Mouse (Mus musculus) erythroblast, embryonic 14.5 days (primary cell): ENCODE measurements around the gene Bcat2. TPM values are rescaled to one million over a fixed set of nuclear protein-coding genes. Genes with fewer than 3 reads are reported as not detected.

ENCODE experiments used
- H3K27me3 ChIP-seq: 2 replicates; pipeline ENCODE4 v1.6.1; 2012; ENCODE audit warnings: inconsistent platforms; ENCODE audit not compliant: control insufficient read depth
- H3K36me3 ChIP-seq: 2 replicates; pipeline ENCODE4 v1.6.1; 2012; ENCODE audit warnings: mild to moderate bottlenecking, inconsistent platforms; ENCODE audit not compliant: control insufficient read depth
- H3K4me1 ChIP-seq: 2 replicates; pipeline ENCODE4 v1.6.1; 2012; ENCODE audit warnings: inconsistent platforms; ENCODE audit not compliant: control insufficient read depth
- H3K4me3 ChIP-seq: replicated peaks from 2 replicates; pipeline ENCODE3; 2012; ENCODE audit warnings: moderate library complexity, mild to moderate bottlenecking, inconsistent platforms
- H3K9me3 ChIP-seq: 2 replicates; pipeline ENCODE4 v1.6.1; 2012; ENCODE audit warnings: low read length, inconsistent platforms, mixed read lengths; ENCODE audit not compliant: control insufficient read depth
- GATA1 ChIP-seq: IDR thresholded peaks from 2 replicates; pipeline ENCODE4 v1.6.1; 2012; ENCODE audit warnings: low read length, inconsistent platforms, mixed read lengths
- TAL1 ChIP-seq: IDR thresholded peaks from 3 replicates; pipeline ENCODE4 v1.6.1; 2012; ENCODE audit warnings: low read length, inconsistent platforms, mixed read lengths
- polyA plus RNA-seq: library from polyadenylated mRNA; stranded (reverse); fragments of >175 nt; gene quantifications from 2 replicates; pipeline ENCODE4 v1.2.3, GENCODE M21; 2012

Gene Bcat2
- polyA plus RNA-seq, 1 experiment = 1.1 TPM

- Histone ChIP-seq H3K27me3 (no peaks in the 10 kb centered on the region), H3K9me3 (no peaks in the 10 kb centered on the region), H3K4me1 (peaks cover 11% of the 10 kb centered on the region), H3K36me3 (peaks cover 1% of the 10 kb centered on the region), H3K4me3 (no peak overlapping the region)
- no peak for TF ChIP-seq GATA1
- no peak for TF ChIP-seq TAL1
These were observed 23.3 kb downstream of the Bcat2 start for GRCm38 (mm10) chr7:45593118-45593815.

- Histone ChIP-seq H3K4me3 (no peak overlapping the region), H3K27me3 (no peaks in the 10 kb centered on the region), H3K9me3 (no peaks in the 10 kb centered on the region), H3K36me3 (no peaks in the 10 kb centered on the region), H3K4me1 (peaks cover 2% of the 10 kb centered on the region)
- no peak for TF ChIP-seq TAL1
- no peak for TF ChIP-seq GATA1
These were observed 25.2 kb downstream of the Bcat2 start for GRCm38 (mm10) chr7:45595176-45595575.

- TF ChIP-seq TAL1 = no peak
- no peak for TF ChIP-seq GATA1
- no peak overlapping the region for H3K4me3 ChIP-seq
- H3K9me3 ChIP-seq = no peaks in the 10 kb centered on the region
- H3K27me3 ChIP-seq = no peaks in the 10 kb centered on the region
- H3K4me1 ChIP-seq = peaks cover 2% of the 10 kb centered on the region
- H3K36me3 ChIP-seq = no peaks in the 10 kb centered on the region
These were observed 26.2 kb downstream of the Bcat2 start for GRCm38 (mm10) chr7:45596107-45596506.

- no peaks in the 10 kb centered on the region for H3K27me3 ChIP-seq
- no peak overlapping the region for H3K4me3 ChIP-seq
- no peaks in the 10 kb centered on the region for H3K36me3 ChIP-seq
- no peaks in the 10 kb centered on the region for H3K9me3 ChIP-seq
- H3K4me1 ChIP-seq = peaks cover 2% of the 10 kb centered on the region
- no peak for TF ChIP-seq GATA1
- no peak for TF ChIP-seq TAL1
These were observed 27.1 kb downstream of the Bcat2 start for GRCm38 (mm10) chr7:45597013-45597412.

- Histone ChIP-seq H3K4me1 (peaks cover 2% of the 10 kb centered on the region), H3K36me3 (no peaks in the 10 kb centered on the region), H3K27me3 (no peaks in the 10 kb centered on the region), H3K4me3 (no peak overlapping the region), H3K9me3 (no peaks in the 10 kb centered on the region)
- TF ChIP-seq GATA1 = no peak
- TF ChIP-seq TAL1 = no peak
These were observed 27.6 kb downstream of the Bcat2 start for GRCm38 (mm10) chr7:45597527-45597926.

- no peaks in the 10 kb centered on the region for H3K9me3 ChIP-seq
- no peak overlapping the region for H3K4me3 ChIP-seq
- TF ChIP-seq GATA1 (no peak), TAL1 (no peak)
- no peaks in the 10 kb centered on the region for H3K36me3 ChIP-seq
- H3K4me1 ChIP-seq = peaks cover 1% of the 10 kb centered on the region
- H3K27me3 ChIP-seq = no peaks in the 10 kb centered on the region
These were observed 29.3 kb downstream of the Bcat2 start for GRCm38 (mm10) chr7:45598960-45599879.

GRCm38 (mm10) chr7:45605704-45606289 lies 35.8 kb downstream of the Bcat2 start:
- no peak overlapping the region for H3K4me3 ChIP-seq
- no peaks in the 10 kb centered on the region for H3K36me3 ChIP-seq
- TF ChIP-seq TAL1 = no peak
- TF ChIP-seq GATA1 = no peak
- H3K9me3 ChIP-seq = no peaks in the 10 kb centered on the region
- no peaks in the 10 kb centered on the region for H3K27me3 ChIP-seq
- H3K4me1 ChIP-seq = no peaks in the 10 kb centered on the region

- Histone ChIP-seq H3K4me1 (no peaks in the 10 kb centered on the region), H3K27me3 (no peaks in the 10 kb centered on the region), H3K36me3 (no peaks in the 10 kb centered on the region), H3K4me3 (no peak overlapping the region), H3K9me3 (no peaks in the 10 kb centered on the region)
- TF ChIP-seq TAL1 = no peak
- TF ChIP-seq GATA1 = no peak
These were observed 39.6 kb downstream of the Bcat2 start for GRCm38 (mm10) chr7:45609511-45609910.

- H3K9me3 ChIP-seq = no peaks in the 10 kb centered on the region
- TF ChIP-seq TAL1 = no peak
- TF ChIP-seq GATA1 = no peak
- no peaks in the 10 kb centered on the region for H3K36me3 ChIP-seq
- no peaks in the 10 kb centered on the region for H3K4me1 ChIP-seq
- H3K27me3 ChIP-seq = peaks cover 36% of the 10 kb centered on the region
- H3K4me3 ChIP-seq = no peak overlapping the region
These were observed 46.3 kb downstream of the Bcat2 start for GRCm38 (mm10) chr7:45616277-45616676.
